Mouse (Mus musculus) spleen, embryonic (tissue): ENCODE data around the gene Ncam1.

Source experiments
- CTCF ChIA-PET: fragments of 350-600 bp; sonication (Branson Sonifier 250); formaldehyde crosslinking; loops from one replicate; lab custom pipeline; 2022; lab: Charles Lee

The Ncam1 gene

DNA sequence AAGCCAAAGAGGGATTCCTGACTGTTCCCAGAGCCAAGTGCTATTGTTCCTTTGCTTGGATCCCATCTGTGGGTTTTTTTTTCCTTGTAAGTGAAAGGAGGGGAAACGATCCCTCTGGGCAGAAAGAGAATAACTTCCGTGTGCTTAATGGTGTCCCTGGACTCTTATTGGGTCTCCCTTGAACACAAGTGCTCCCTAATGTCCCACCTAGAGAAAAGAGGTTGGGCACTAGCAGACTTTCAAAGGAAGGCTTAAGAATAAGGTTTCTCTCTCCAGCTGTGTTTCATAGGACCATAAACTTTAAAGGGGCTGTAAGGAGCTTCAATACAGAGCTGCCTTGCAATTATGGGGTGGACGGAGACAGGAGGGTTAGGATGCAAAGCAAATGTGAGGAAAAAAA, 119.5 kb downstream of the Ncam1 start:
- CTCF ChIA-PET = no interaction called here

DNA sequence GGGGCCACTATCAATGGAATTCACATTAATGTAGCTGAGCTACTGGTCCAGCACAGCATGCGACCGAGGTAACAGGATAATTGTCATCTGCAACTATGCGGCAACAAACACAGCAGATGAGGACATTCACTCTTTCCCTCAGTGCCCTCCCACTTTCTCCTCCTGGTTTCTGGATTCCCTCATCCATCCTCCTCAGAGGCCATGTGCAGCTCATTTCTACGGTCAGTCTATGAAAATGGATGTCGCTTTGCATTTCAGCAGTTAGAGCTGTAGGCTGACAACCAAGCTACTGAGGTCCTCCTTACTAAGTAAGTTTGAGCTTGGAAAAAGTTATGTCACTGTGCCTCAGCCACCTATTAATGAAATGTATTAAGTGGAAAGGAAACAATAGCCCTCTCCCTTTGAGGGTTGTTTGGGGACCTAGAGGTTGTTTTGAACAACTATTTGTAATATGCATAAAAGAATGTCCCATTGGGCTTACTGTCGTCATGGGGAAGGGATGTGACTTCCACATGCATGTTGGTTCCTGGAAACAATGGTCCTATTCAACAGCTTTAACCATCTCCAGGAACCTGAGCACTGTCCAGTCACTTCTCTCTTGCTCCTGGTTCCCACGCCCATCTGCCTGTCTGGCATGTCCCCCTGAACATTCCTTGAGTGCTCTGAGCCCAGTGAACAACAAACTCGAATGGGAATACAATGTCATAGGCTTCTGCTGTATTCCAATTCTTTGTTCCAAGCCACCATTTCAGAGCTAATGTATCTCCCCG, 122.8 kb downstream of the Ncam1 start:
- CTCF ChIA-PET = interaction anchor here (0.6 kb wide), 1 partner anchor 121 kb away, joined by 5 read pairs; no protein-coding TSS in a partner anchor

DNA sequence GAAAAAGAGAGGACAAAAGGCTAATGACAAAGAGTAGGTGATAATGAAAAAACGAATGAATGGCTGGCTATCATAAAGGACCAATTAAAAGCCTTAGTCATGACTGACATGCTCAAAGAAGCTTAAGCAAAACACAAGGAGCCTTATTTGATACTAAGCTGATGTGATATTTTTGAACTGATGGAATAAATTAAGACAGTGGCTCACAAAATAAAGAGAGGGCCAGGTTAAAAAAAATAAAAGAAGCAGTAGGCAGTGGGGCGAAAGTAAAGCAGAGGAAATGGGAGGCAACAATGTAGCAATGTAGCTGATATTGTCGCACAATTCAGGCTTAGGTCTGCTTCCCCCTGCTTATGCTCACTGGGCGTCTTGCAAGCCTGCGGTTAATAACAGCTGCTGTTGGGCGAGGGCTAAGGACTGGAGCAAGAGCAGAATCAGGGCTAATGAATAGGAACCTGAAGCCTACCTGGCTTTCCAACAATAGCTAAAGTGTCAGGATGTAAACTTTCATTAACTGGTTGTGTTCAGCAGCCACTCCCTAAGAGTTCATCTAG, 126.0 kb downstream of the Ncam1 start:
- CTCF ChIA-PET = no interaction called here

DNA sequence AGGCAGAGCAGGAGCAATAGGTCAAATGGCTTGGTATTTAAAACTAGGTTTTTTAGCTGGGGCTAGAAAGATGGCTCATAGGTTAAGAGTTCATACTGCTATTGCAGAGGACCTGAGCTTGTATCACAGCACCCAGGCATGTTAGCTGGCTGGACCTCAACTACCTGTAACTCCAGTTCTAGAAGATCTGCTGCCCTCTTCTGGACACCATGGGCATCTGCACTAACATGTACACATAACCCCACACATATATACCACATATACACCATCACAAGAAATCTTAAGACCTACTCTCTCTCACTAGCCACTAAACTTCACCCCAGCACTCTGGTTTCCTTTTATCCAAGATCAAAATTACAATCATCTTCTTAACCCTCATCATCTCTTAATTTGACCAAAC, 131.7 kb downstream of the Ncam1 start:
- CTCF ChIA-PET = no interaction called here

DNA sequence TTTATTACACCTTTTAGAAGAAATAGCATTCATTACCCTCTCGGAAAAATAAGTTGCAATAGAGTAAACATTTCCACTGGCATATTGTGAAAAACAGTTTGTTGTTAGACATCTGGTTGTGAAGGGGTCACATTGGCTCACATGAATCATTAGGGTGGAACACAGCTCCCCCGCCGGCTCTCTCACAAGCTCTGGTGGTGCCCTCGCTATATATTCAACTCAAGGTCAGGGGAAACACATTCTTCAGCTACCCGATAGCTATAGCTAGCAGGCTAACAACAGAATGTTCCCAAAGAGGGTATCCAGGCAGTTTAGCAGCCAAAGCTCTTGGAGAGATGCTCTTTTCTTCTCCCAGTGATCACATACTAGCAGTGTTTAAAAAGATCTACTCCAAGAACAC, 133.4 kb downstream of the Ncam1 start:
- CTCF ChIA-PET = no interaction called here

GRCm38 (mm10) chr9:49663927-49664320, 134.8 kb downstream of the Ncam1 start:
- CTCF ChIA-PET = no interaction called here

GRCm38 (mm10) chr9:49662958-49663926, 135.5 kb downstream of the Ncam1 start:
- CTCF ChIA-PET = no interaction called here

GRCm38 (mm10) chr9:49661480-49661879, 137.2 kb downstream of the Ncam1 start:
- CTCF ChIA-PET = no interaction called here

DNA sequence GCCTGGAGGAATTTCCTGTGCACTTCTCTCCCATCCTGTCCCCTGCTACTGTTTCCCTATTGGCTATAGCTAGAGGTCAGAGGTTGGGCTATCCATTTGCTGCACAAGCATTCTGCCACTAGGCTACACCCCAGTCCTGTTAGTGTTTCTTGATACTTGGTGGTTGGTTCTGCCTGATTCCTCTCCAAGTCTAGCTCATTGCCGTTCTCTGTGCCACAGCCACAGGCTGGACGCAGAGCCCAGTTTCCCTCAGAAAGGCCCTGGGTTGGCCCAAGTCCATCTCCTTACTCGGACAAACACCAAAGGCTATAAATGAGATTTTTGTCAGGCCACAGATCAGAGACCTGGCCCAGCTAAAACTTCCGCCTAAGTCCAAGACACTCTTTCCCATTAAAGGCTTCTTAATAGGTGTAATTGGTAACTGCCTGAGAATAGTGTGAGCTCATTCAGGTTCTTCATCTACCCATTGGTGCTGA, 140.3 kb downstream of the Ncam1 start:
- CTCF ChIA-PET = no interaction called here

DNA sequence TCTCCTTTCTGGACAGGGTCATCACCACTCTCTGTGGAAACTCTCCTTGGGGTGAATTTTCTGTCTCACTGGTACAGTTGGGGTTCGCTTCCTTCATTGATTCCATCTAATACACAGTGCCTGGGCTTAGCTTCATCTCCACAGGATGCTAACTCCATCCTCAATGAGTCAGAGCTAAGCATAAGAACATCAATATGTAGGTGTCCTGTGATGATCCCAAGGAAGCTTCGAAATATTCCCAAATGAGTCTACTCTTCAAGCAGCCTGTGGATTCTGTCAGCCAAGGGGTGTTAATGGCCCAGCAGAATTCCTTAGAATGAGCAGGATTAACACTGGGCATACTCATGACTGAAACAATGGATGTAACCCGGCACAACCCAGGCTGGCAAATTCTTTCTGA, 144.3 kb downstream of the Ncam1 start:
- CTCF ChIA-PET = no interaction called here

DNA sequence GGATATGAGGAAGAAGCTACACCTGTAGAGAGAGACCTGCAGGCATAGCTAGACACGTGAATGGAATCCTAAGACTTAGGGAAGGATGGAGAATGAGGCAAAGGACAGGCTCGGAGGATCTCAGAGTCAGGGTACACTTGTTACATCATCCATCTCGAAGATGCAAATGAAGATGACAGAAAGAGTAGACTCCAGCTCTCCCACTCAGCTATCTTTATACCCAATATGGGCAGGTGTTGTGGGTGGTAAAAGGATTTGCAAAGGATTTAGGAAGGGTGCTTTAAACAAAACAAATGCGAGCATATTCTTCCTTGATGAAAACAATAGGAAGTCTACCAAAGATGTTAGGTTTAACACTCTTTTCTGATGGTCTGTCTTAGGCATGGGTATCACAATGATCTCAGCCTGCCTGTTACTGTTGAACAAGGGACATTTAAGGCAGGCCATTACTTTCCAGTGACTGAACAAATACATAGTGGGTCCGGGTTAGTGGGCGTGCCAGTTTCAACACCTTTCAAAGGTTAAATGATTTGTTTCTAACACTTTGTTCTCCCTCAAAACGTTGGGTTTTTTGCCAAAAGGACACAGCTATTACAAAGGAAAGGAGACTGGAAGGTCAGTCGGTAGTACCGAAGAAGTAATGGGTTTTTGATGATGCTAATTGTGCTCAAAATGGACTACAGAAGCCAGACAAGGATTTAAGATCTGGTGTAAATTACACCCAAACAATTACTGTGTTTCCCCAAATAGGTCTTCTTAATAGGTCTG, 145.1 kb downstream of the Ncam1 start:
- CTCF ChIA-PET = no interaction called here

DNA sequence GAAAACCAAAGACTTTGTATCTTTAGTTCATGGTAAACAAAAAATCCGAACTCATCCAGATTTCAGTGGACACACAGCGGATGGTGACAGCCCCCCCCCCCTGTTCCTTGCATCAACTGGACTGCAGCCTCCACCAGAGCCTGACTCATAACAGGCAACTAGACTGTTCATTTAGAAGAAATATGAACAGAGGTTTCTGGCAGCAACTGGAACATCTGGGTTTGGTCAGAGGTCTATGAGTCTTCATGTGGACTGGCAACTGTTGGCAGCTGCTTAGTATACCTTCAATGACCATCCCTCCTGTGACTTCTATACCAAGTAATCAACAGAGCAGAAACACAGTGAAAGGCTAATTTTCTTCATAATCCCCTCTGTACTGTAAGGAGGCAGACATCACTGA, 154.4 kb downstream of the Ncam1 start:
- CTCF ChIA-PET = no interaction called here

- CTCF ChIA-PET = no interaction called here
Measured at GRCm38 (mm10) chr9:49640764-49641163, 158.0 kb downstream of the Ncam1 start.

- CTCF ChIA-PET = no interaction called here
Measured at GRCm38 (mm10) chr9:49640142-49640541, 158.6 kb downstream of the Ncam1 start.

DNA sequence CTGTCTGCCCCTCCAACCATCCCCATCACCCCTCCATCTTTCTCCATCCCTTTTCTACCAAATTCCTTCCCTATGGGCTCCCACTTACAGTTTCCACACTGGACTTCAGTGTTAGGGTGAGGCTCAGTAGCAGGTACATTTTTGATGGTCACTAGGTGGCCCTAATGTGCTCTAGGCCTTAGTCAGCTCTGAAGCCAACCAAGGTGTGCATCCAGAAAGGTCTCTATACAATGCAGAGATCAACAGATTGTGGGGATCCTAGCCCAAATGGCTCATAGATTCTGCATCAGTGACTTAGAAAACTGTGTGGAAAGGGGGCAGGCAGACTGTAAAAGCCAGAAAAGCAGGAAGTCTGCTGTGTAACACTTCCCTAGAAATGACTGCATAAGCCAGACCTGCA, 160.8 kb downstream of the Ncam1 start:
- CTCF ChIA-PET = no interaction called here

- CTCF ChIA-PET = no interaction called here
Measured at GRCm38 (mm10) chr9:49635668-49636326, 162.9 kb downstream of the Ncam1 start.

DNA sequence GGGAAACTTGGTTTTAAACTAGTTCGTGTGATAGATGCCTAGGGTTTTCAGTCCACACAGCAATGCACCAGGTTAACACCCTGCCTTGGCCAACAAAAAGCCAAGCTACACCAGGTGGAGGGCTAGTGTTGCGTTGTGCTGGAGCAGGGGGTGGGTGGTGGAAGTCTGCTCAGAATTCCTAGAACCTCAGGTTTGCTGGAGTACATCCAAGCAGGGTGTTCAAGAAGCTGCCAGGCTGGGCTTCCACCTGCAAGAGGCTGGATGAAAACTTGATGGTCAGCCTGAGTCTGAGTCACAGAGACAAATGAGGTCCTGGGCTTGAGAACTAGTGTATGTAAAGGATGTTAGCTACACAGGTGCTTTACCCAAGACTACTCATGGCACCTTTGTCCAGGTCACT, 166.1 kb downstream of the Ncam1 start:
- CTCF ChIA-PET = no interaction called here

DNA sequence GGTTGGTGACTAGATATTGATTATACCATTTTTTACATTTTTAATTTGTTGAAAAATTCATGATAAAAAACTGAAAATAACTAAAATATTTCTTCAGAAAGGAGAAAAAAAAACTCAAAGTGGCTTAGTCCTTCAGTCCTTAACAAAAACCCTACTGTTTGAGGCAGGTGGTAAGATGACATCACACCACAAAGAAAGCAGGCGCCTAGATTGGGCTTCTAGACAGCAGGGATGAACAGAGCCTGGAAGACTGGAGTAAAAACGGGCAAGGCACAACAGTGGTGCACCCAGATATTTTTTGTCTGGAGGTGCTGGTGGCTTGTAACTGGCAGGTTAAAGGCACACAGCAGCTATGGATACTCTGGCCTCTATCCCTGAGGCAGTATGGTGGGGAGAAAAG, 168.4 kb downstream of the Ncam1 start:
- CTCF ChIA-PET = no interaction called here

- CTCF ChIA-PET = no interaction called here
Measured at GRCm38 (mm10) chr9:49624910-49625309, 173.8 kb downstream of the Ncam1 start.

GRCm38 (mm10) chr9:49623934-49624505, 174.7 kb downstream of the Ncam1 start:
- CTCF ChIA-PET = no interaction called here
